Mouse (Mus musculus) kidney, postnatal 14 days (tissue): ENCODE measurements around the gene Vps45.
A peak's percentile ranks its signal among the peaks of the same experiment; 100 is the strongest.

Experiments used
- DNase-seq: peaks from one replicate; pipeline ENCODE4 v3.0.0; 2022; ENCODE audit warnings: mixed read lengths

The Vps45 gene

GRCm38 (mm10) chr3:96058231-96058896, at the start of gene Vps45:
Vps45 (minus strand) TSS chr3:96058466.
- DNase-seq, result peak; percentile 81

GRCm38 (mm10) chr3:96106151-96106550, 47.9 kb upstream of the Vps45 start:
- no peak for DNase-seq

GRCm38 (mm10) chr3:96105232-96105747, 47.0 kb upstream of the Vps45 start:
- no peak for DNase-seq

GRCm38 (mm10) chr3:96104261-96105065, 46.2 kb upstream of the Vps45 start, which contains the start of gene Otud7b:
Otud7b (plus strand) TSS chr3:96104527.
- DNase-seq, result peak; percentile 90

- no peak for DNase-seq
Measured at GRCm38 (mm10) chr3:96103901-96104260, 45.6 kb upstream of the Vps45 start.

GRCm38 (mm10) chr3:96102100-96102872, 44.0 kb upstream of the Vps45 start:
- peak; percentile 56 for DNase-seq

- peak; percentile 47 for DNase-seq
Measured at GRCm38 (mm10) chr3:96098616-96099267, 40.5 kb upstream of the Vps45 start.

GRCm38 (mm10) chr3:96098168-96098567, 39.9 kb upstream of the Vps45 start:
- DNase-seq, result no peak

- DNase-seq, result peak; percentile 75
Measured at GRCm38 (mm10) chr3:96094203-96094602, 35.9 kb upstream of the Vps45 start.

GRCm38 (mm10) chr3:96093509-96093908, 35.2 kb upstream of the Vps45 start:
- DNase-seq, result no peak

- no peak for DNase-seq
Measured at GRCm38 (mm10) chr3:96091966-96092365, 33.7 kb upstream of the Vps45 start.

- no peak for DNase-seq
Measured at GRCm38 (mm10) chr3:96091146-96091545, 32.9 kb upstream of the Vps45 start.

GRCm38 (mm10) chr3:96089882-96090489, 31.7 kb upstream of the Vps45 start:
- no peak for DNase-seq

- no peak for DNase-seq
Measured at GRCm38 (mm10) chr3:96087801-96088200, 29.5 kb upstream of the Vps45 start.

GRCm38 (mm10) chr3:96087219-96087618, 29.0 kb upstream of the Vps45 start:
- no peak for DNase-seq

- DNase-seq, result no peak
Measured at GRCm38 (mm10) chr3:96084146-96084755, 26.0 kb upstream of the Vps45 start.

GRCm38 (mm10) chr3:96082714-96083508, 24.6 kb upstream of the Vps45 start:
- DNase-seq, result no peak

GRCm38 (mm10) chr3:96082100-96082499, 23.8 kb upstream of the Vps45 start:
- no peak for DNase-seq

- DNase-seq, result no peak
Measured at GRCm38 (mm10) chr3:96081650-96082049, 23.4 kb upstream of the Vps45 start.

GRCm38 (mm10) chr3:96081006-96081405, 22.7 kb upstream of the Vps45 start:
- peak; percentile 41 for DNase-seq

- no peak for DNase-seq
Measured at GRCm38 (mm10) chr3:96078711-96079110, 20.4 kb upstream of the Vps45 start.
